Mouse (Mus musculus) kidney, embryonic 16.5 days (tissue): ENCODE results near the gene Mtf2. TPM values are rescaled to one million over a fixed set of nuclear protein-coding genes. Genes with fewer than 3 reads are reported as not detected.
A peak's percentile ranks its signal among the peaks of the same experiment; 100 is the strongest.
"Not testable (repeated sequence)": the region's sequence is repeated elsewhere in the genome, so short reads cannot be mapped to it uniquely, and the experiment has no call there.

ENCODE experiments used
- ATAC-seq: fragments of 200-750 bp; cut with Nextera tagmentation; 2 replicates; pipeline ENCODE4 v1.8.0; 2017; ENCODE audit warnings: moderate TSS enrichment; ENCODE audit not compliant: low FRiP score, low TSS enrichment
- H3K27ac ChIP-seq: fragments of 300-500 bp; sonication (generic); 2 replicates; pipeline ENCODE4 v1.5.1; 2014; ENCODE audit warnings: low read length
- H3K27me3 ChIP-seq: fragments of 300-500 bp; sonication (generic); 2 replicates; pipeline ENCODE4 v1.6.1; 2014; ENCODE audit warnings: low read length, control low read depth, mixed read lengths; ENCODE audit not compliant: insufficient read depth
- H3K36me3 ChIP-seq: fragments of 300-500 bp; sonication (generic); 2 replicates; pipeline ENCODE4 v1.6.1; 2014; ENCODE audit warnings: low read length, control low read depth, mixed read lengths; ENCODE audit not compliant: insufficient read depth
- H3K4me1 ChIP-seq: fragments of 300-500 bp; sonication (generic); 2 replicates; pipeline ENCODE4 v1.6.1; 2014; ENCODE audit warnings: low read length, control low read depth, mixed read lengths; ENCODE audit not compliant: insufficient read depth
- H3K4me2 ChIP-seq: fragments of 300-500 bp; sonication (generic); replicated peaks from 2 replicates; pipeline ENCODE4 v1.6.1; 2014; ENCODE audit warnings: low read depth, low read length
- H3K4me3 ChIP-seq: fragments of 300-500 bp; sonication (generic); 2 replicates; pipeline ENCODE4 v1.5.1; 2014; ENCODE audit warnings: mild to moderate bottlenecking, low read length
- H3K9ac ChIP-seq: fragments of 300-500 bp; sonication (generic); replicated peaks from 2 replicates; pipeline ENCODE4 v1.6.1; 2014; ENCODE audit warnings: low read length
- H3K9me3 ChIP-seq: fragments of 300-500 bp; sonication (generic); 2 replicates; pipeline ENCODE4 v1.6.1; 2016; ENCODE audit warnings: low read length, control low read depth
- WGBS: fragments of 180-500 bp; shearing (Covaris S2); extraction: QIAGEN DNeasy Blood & Tissue Kit; methylation state at CpG from one replicate; pipeline ENCODE4 v1.1.7; 2014; 5-methylcytosine and 5-hydroxymethylcytosine counted together
- polyA plus RNA-seq: library from polyadenylated mRNA; unstranded; fragments of >200 nt; fragmentation: Nextera tagmentation; extraction: Ambion mirVana; gene quantifications from 2 replicates; pipeline ENCODE4 v1.2.1, GENCODE M21; 2015

Mtf2 gene
- 91.5 and 97.4 TPM in 2 replicates for polyA plus RNA-seq

DNA sequence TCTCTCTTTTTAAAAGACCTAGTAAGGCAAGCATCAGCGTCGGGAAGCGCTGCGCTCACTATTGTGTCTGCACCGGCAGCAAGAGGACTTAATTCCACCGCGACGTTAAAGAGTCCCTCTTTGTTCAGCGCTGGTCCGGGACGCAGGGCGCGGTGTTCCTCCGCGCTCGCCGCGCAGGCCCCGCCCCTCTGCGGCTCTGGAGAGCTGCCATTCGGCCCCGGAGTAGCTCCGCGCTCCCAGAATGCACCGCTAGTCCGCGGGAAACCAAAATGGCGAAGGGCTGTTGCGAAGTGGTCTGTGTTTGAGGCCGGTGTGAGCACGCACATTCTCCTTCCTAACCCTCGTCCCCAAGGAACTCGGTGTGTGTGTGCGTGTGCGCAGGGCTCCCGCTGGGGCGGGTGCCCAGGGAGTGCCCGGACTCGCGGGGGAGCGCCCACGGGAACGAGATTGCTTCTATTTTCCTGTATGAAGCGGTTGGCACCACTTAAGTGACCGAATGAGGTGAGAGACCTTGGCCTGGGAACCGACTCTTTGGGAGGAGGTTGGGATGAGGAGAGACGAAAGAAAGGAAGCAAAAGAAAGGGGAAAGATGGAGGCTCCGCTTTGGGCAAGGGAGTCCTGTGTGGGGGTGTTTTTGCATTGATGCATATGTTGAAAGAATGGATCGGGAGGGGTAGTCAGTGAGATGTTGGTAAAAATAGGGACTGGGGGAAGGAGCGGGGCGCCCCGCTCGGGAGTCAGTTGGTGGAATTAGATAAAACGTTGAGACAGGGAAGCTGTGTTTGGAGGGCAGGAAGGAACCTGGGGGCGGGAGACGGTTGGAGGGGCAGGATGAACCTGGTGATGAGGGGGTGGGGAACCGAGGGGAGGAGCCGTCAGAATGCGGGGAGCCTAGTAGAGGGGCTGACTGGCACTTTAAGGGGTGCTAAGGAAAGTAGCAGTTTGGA is at the start of gene Mtf2:
Gene Mtf2 (plus strand): TSS at position 210 of the 947 bp plus-strand sequence.
- Histone ChIP-seq H3K4me3 (peak within 1 kb of the TSS; percentile 98), H3K27ac (peak within 1 kb of the TSS; percentile 96), H3K27me3 (no peaks in the 10 kb centered on the region), H3K36me3 (peaks cover 19% of the 10 kb centered on the region), H3K9ac (peak within 1 kb of the TSS; percentile 99), H3K4me2 (peak within 1 kb of the TSS; percentile 81), H3K9me3 (no peaks in the 10 kb centered on the region; the same call in 1 of the 2 replicates), H3K4me1 (peaks cover 7% of the 10 kb centered on the region; the same call in 1 of the 2 replicates)
- under 1% methylated on average over 59 of the region's 59 CpGs for WGBS
- peak; percentile 96 for ATAC-seq

DNA sequence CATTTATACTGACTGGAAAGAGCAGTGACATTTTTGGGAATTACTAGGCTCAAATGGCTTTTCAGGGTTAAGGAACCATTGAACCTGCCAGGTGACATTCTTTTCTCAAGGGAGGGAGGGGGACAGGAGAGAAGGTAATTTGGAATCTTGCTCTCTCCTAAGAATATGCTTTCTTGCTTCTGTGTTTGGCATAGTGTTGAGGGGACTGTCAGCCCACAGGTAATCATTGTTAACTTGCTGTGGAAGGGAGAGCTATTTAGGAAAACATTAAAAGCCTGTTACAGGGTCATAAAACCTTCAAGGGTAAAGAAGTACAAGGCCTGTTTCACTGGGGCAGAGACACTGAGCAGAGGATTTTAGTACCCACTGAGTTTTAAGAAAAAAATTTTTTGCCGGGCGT is 48.2 kb upstream of the Mtf2 start:
- WGBS: 75% methylated on average over 2 of the region's 2 CpGs
- no peak overlapping the region for H3K27ac ChIP-seq
- H3K36me3 ChIP-seq: no peaks in the 10 kb centered on the region
- no peak overlapping the region for H3K4me3 ChIP-seq
- no peak overlapping the region for H3K4me2 ChIP-seq
- peak; percentile 67 for ATAC-seq
- no peaks in the 10 kb centered on the region for H3K27me3 ChIP-seq
- no peaks in the 10 kb centered on the region for H3K9me3 ChIP-seq
- peaks cover 9% of the 10 kb centered on the region; the same call in 1 of the 2 replicates for H3K4me1 ChIP-seq
- no peak overlapping the region for H3K9ac ChIP-seq

GRCm38 (mm10) chr5:108019367-108019766 is 46.1 kb upstream of the Mtf2 start:
- H3K4me1 ChIP-seq: peaks cover 9% of the 10 kb centered on the region; the same call in 1 of the 2 replicates

GRCm38 (mm10) chr5:108021346-108021745 is 44.1 kb upstream of the Mtf2 start:
- 36% methylated on average over 3 of the region's 3 CpGs for WGBS
- H3K4me1 ChIP-seq: peaks cover 9% of the 10 kb centered on the region; the same call in 1 of the 2 replicates
- H3K9me3 ChIP-seq: no peaks in the 10 kb centered on the region
- no peaks in the 10 kb centered on the region for H3K27me3 ChIP-seq
- no peaks in the 10 kb centered on the region for H3K36me3 ChIP-seq
- ATAC-seq: no peak
- H3K27ac ChIP-seq: no peak overlapping the region
- H3K9ac ChIP-seq: no peak overlapping the region
- no peak overlapping the region for H3K4me3 ChIP-seq
- H3K4me2 ChIP-seq: no peak overlapping the region

More at GRCm38 (mm10) chr5:108019367-108019766, 46.1 kb upstream of the Mtf2 start:
- 17% methylated on average over 2 of the region's 2 CpGs for WGBS
- H3K4me3 ChIP-seq: no peak overlapping the region
- no peak overlapping the region for H3K4me2 ChIP-seq
- no peak for ATAC-seq
- H3K36me3 ChIP-seq: no peaks in the 10 kb centered on the region
- H3K27me3 ChIP-seq: no peaks in the 10 kb centered on the region
- no peak overlapping the region for H3K27ac ChIP-seq
- H3K9ac ChIP-seq: no peak overlapping the region
- no peaks in the 10 kb centered on the region for H3K9me3 ChIP-seq

GRCm38 (mm10) chr5:108028230-108028629 is 37.2 kb upstream of the Mtf2 start:
- 89% methylated on average over 4 of the region's 4 CpGs for WGBS
- no peak overlapping the region for H3K4me3 ChIP-seq
- H3K4me2 ChIP-seq: no peak overlapping the region
- H3K9ac ChIP-seq: no peak overlapping the region
- no peaks in the 10 kb centered on the region for H3K36me3 ChIP-seq
- no peaks in the 10 kb centered on the region for H3K9me3 ChIP-seq
- H3K27ac ChIP-seq: no peak overlapping the region
- H3K4me1 ChIP-seq: no peaks in the 10 kb centered on the region
- no peak for ATAC-seq
- no peaks in the 10 kb centered on the region for H3K27me3 ChIP-seq

GRCm38 (mm10) chr5:108028797-108029536 is 36.5 kb upstream of the Mtf2 start:
- not testable (repeated sequence) for H3K4me2 ChIP-seq, H3K27ac ChIP-seq, ATAC-seq, H3K36me3 ChIP-seq, H3K4me3 ChIP-seq, H3K27me3 ChIP-seq, H3K9ac ChIP-seq, H3K9me3 ChIP-seq, H3K4me1 ChIP-seq
- 89% methylated on average over 7 of the region's 7 CpGs for WGBS

- Histone ChIP-seq H3K4me3 (no peak overlapping the region), H3K9me3 (no peaks in the 10 kb centered on the region), H3K9ac (no peak overlapping the region), H3K27ac (no peak overlapping the region), H3K27me3 (no peaks in the 10 kb centered on the region), H3K4me2 (no peak overlapping the region), H3K36me3 (no peaks in the 10 kb centered on the region), H3K4me1 (no peaks in the 10 kb centered on the region)
- 68% methylated on average over 2 of the region's 2 CpGs for WGBS
- ATAC-seq: no peak
Observed at GRCm38 (mm10) chr5:108029968-108030367, 35.5 kb upstream of the Mtf2 start.

DNA sequence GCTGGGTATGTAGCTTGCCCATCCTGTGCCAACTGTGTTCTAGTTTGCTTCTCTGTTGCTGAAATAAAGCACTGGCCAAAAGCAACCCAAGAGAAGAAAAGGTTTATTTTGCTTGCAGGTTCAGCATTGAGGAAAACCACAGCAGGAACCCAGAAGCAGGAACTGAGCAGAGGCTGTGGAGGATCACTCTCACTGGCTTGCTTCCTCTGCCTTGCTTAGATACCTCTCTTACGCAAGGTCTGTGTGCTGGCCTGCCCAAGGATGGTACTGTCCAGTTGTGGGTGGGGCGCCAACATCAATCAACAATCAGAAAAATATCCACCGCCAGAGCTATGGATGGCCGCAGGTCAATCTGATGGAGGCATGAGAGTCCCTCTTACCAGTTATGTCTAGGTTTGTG is 34.2 kb upstream of the Mtf2 start:
- 89% methylated on average over 4 of the region's 4 CpGs for WGBS

DNA sequence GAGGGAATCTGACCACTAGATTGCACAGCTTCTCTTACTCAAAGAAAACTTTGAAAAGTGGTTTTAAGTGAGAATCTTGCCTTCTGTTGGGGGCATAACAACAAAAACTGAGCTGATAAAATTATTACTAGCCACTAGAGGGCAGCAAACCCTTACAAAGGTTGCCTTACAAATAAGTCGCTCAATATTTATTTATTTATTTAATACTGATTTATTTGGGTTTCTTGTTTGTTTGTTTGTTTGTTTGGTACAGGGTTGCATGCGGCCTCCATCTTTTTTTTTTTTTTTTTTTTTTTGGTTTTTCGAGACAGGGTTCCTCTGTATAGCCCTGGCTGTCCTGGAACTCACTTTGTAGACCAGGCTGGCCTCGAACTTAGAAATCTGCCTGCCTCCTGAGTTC is 31.3 kb upstream of the Mtf2 start:
- H3K9ac ChIP-seq: no peak overlapping the region
- no peak overlapping the region for H3K27ac ChIP-seq
- 32% methylated on average over 3 of the region's 4 CpGs for WGBS
- no peak overlapping the region for H3K4me2 ChIP-seq
- no peak overlapping the region for H3K4me3 ChIP-seq
- H3K36me3 ChIP-seq: no peaks in the 10 kb centered on the region
- no peak for ATAC-seq
- H3K4me1 ChIP-seq: no peaks in the 10 kb centered on the region
- no peaks in the 10 kb centered on the region for H3K9me3 ChIP-seq
- no peaks in the 10 kb centered on the region for H3K27me3 ChIP-seq

More for the DNA sequence above, 34.2 kb upstream of the Mtf2 start:
- Histone ChIP-seq H3K4me3 (no peak overlapping the region), H3K4me2 (no peak overlapping the region), H3K36me3 (no peaks in the 10 kb centered on the region), H3K27ac (no peak overlapping the region), H3K9ac (no peak overlapping the region), H3K27me3 (no peaks in the 10 kb centered on the region), H3K4me1 (no peaks in the 10 kb centered on the region), H3K9me3 (no peaks in the 10 kb centered on the region)
- no peak for ATAC-seq
